Comparison of ENCODE assay signal across 8 mouse cellular contexts in genomic region chr19:60790551-60791161, GRCm38 (mm10). TPM values are rescaled to one million over a fixed set of nuclear protein-coding genes. Genes with fewer than 3 reads are reported as not detected.
DNase-seq lines count a peak whose midpoint lies in the region; ATAC-seq and TF ChIP-seq lines count a peak whose summit lies in the region.

TSS of gene Eif3a (minus strand) at chr19:60790658.

- no peaks in the 10 kb centered on the region for H3K36me3 ChIP-seq in forebrain, embryonic 15.5 days

- intact Hi-C loops in heart, postnatal 25 days (cut with DNase I) = no loop called here

- WGBS in forebrain, embryonic 15.5 days = under 1% methylated on average over 52 of the region's 57 CpGs
- under 1% methylated on average over 57 of the region's 57 CpGs for WGBS in lung, adult 2 months

- peak within 1 kb of the TSS; percentile 100 for H3K4me3 ChIP-seq in forebrain, embryonic 15.5 days
- peak within 1 kb of the TSS; percentile 99 for H3K4me3 ChIP-seq in lung, adult 2 months (replicated peaks; ENCODE audit: extremely low read depth, low read depth, low read length)

- peaks cover 39% of the 10 kb centered on the region for H3K4me1 ChIP-seq in forebrain, embryonic 15.5 days
- peaks cover 11% of the 10 kb centered on the region for H3K4me1 ChIP-seq in lung, adult 2 months (ENCODE audit: control insufficient read depth, insufficient read depth, low read length)

- peak; percentile 93 for DNase-seq in ES-CJ7 (ENCODE audit: low read depth, low spot score)
- DNase-seq in cerebellum, adult 11 months = peak; percentile 94
- peak; percentile 91 for DNase-seq in heart, postnatal 25 days (ENCODE audit: low spot score)
- DNase-seq in layer of hippocampus, adult 18-20 months (ENCODE audit: low spot score in 2 of 2) = peak; percentile 95
- DNase-seq in lung, adult 2 months = peak; percentile 92
- DNase-seq in thymus, adult 18-20 months = peak; percentile 88 to 90

- peak; percentile 95 for TF ChIP-seq POLR2A in lung, adult 2 months (IDR thresholded peaks at IDR 0.05; ENCODE audit: borderline replicate concordance, extremely low read depth, low read depth, low read length)

- peak; percentile 98 for ATAC-seq in forebrain, embryonic 15.5 days (replicated peaks)
- peak; percentile 84 for ATAC-seq in neutrophil, adult 5-6 weeks (ENCODE audit: extremely low read depth, insufficient number of reproducible peaks, low FRiP score, poor library complexity, severe bottlenecking)

- no peak for TF ChIP-seq CTCF in lung, adult 2 months (IDR thresholded peaks at IDR 0.05; ENCODE audit: insufficient read depth, low read length)

- no peaks in the 10 kb centered on the region for H3K27me3 ChIP-seq in forebrain, embryonic 15.5 days

- H3K4me2 ChIP-seq in forebrain, embryonic 15.5 days (replicated peaks) = peak within 1 kb of the TSS; percentile 55

- peak within 1 kb of the TSS; percentile 97 for H3K27ac ChIP-seq in forebrain, embryonic 15.5 days (replicated peaks)

- no peaks in the 10 kb centered on the region for H3K9me3 ChIP-seq in forebrain, embryonic 15.5 days

- H3K9ac ChIP-seq in forebrain, embryonic 15.5 days (replicated peaks) = peak within 1 kb of the TSS; percentile 100

RNA-seq across cellular contexts. Expression of gene Eif3a, which starts in this region (rescaled TPM):
- 110 and 113 TPM in 2 replicates for polyA plus RNA-seq in forebrain, embryonic 15.5 days (2015; fragmentation: Nextera tagmentation; extraction: Ambion mirVana)
- 100 to 1,000 TPM; 103 to 106 TPM for total RNA-seq in heart, postnatal 25 days (2021)
- 10 to 100 TPM; 95.6 to 99.8 TPM for total RNA-seq in layer of hippocampus, adult 18-20 months (2021)
- polyA plus RNA-seq in lung, adult 2 months (2012; rRNA removed) = 20.9 and 34.9 TPM in 2 replicates
- total RNA-seq in neutrophil, adult 5-6 weeks (2017) = 236 and 241 TPM in 2 replicates

Comparison
In these comparisons a context has a peak if more than half of its experiments do, and no peak if none do; other contexts are left out.
1. Peak in every context shown above with its lines: DNase-seq, ATAC-seq, H3K4me3 ChIP-seq and H3K27ac ChIP-seq.